Mouse (Mus musculus) left cerebral cortex, adult 2 months (tissue): ENCODE data around the gene Mamdc2. TPM values are rescaled to one million over a fixed set of nuclear protein-coding genes. Genes with fewer than 3 reads are reported as not detected.

ENCODE experiments used
- DNase-seq, 2 experiments: peaks; one replicate each; pipeline ENCODE4 v3.0.0; 2021 to 2022; ENCODE audit warnings: low spot score in 2 of 2, mixed read lengths in 1 of 2; ENCODE audit errors: extremely low spot score in 1 of 2
- H3K27ac ChIP-seq: fragments of 200-600 bp; 2 replicates; pipeline ENCODE4 v1.8.1; 2022
- H3K4me3 ChIP-seq: fragments of 200-600 bp; 2 replicates; pipeline ENCODE4 v1.8.1; 2022
- CTCF ChIP-seq: fragments of 200-600 bp; IDR thresholded peaks from 2 replicates; pipeline ENCODE4 v1.8.1; 2022; ENCODE audit warnings: antibody characterized with exemption, mild to moderate bottlenecking, moderate library complexity
- intact Hi-C: fragments of 180-260 bp; cut with DNase I; formaldehyde crosslinking; loops from one replicate; pipeline ENCODE4 v1.15.1; 2025
- total RNA-seq, 2 experiments: library from RNA; stranded (reverse); gene quantifications; 2 replicates each; pipeline ENCODE4 v1.2.3; 2021

Gene Mamdc2
- total RNA-seq, 2 experiments from 2014 or later, result 1.2 to 1.4 TPM

GRCm38 (mm10) chr19:23410328-23410727, 37.9 kb downstream of the Mamdc2 start:
- no peak for TF ChIP-seq CTCF
- DNase-seq, result no peak
- intact Hi-C loops, result no loop called here
- no peak overlapping the region for H3K4me3 ChIP-seq
- H3K27ac ChIP-seq, result no peak overlapping the region

GRCm38 (mm10) chr19:23401469-23402135, 46.6 kb downstream of the Mamdc2 start:
- intact Hi-C loops, result no loop called here
- Histone ChIP-seq H3K4me3 (no peak overlapping the region), H3K27ac (no peak overlapping the region)
- DNase-seq, result no peak
- TF ChIP-seq CTCF, result no peak

GRCm38 (mm10) chr19:23400485-23400884, 47.8 kb downstream of the Mamdc2 start:
- no peak for TF ChIP-seq CTCF
- Histone ChIP-seq H3K4me3 (no peak overlapping the region), H3K27ac (no peak overlapping the region)
- intact Hi-C loops, result no loop called here
- no peak for DNase-seq

GRCm38 (mm10) chr19:23395956-23396355, 52.3 kb downstream of the Mamdc2 start:
- DNase-seq, result no peak
- Histone ChIP-seq H3K27ac (no peak overlapping the region), H3K4me3 (no peak overlapping the region)
- no peak for TF ChIP-seq CTCF
- intact Hi-C loops, result no loop called here

GRCm38 (mm10) chr19:23394597-23394996, 53.6 kb downstream of the Mamdc2 start:
- no peak overlapping the region for H3K4me3 ChIP-seq
- DNase-seq, result no peak
- no peak overlapping the region for H3K27ac ChIP-seq
- intact Hi-C loops, result no loop called here
- no peak for TF ChIP-seq CTCF

GRCm38 (mm10) chr19:23388862-23389272, 59.4 kb downstream of the Mamdc2 start:
- no peak for DNase-seq
- no peak for TF ChIP-seq CTCF
- H3K27ac ChIP-seq, result no peak overlapping the region

GRCm38 (mm10) chr19:23388083-23388861, 60.0 kb downstream of the Mamdc2 start:
- intact Hi-C loops, result no loop called here
- TF ChIP-seq CTCF, result no peak
- DNase-seq, result no peak
- Histone ChIP-seq H3K4me3 (no peak overlapping the region), H3K27ac (no peak overlapping the region)

More at GRCm38 (mm10) chr19:23388862-23389272, 59.4 kb downstream of the Mamdc2 start:
- no peak overlapping the region for H3K4me3 ChIP-seq
- intact Hi-C loops, result no loop called here

GRCm38 (mm10) chr19:23382396-23382795, 65.8 kb downstream of the Mamdc2 start:
- no peak for TF ChIP-seq CTCF
- no peak overlapping the region for H3K27ac ChIP-seq
- intact Hi-C loops, result no loop called here
- H3K4me3 ChIP-seq, result no peak overlapping the region
- no peak for DNase-seq

- Histone ChIP-seq H3K4me3 (no peak overlapping the region), H3K27ac (no peak overlapping the region)
- intact Hi-C loops, result no loop called here
- no peak for TF ChIP-seq CTCF
- DNase-seq, result no peak
Observed at GRCm38 (mm10) chr19:23380968-23381367, 67.3 kb downstream of the Mamdc2 start.

- no peak overlapping the region for H3K27ac ChIP-seq
- H3K4me3 ChIP-seq, result no peak overlapping the region
- intact Hi-C loops, result loop anchor here (10.0 kb wide), 1 partner anchor 375 kb away; the partner anchor contains the start of gene Apba1
- TF ChIP-seq CTCF, result no peak
- DNase-seq, result no peak
Observed at GRCm38 (mm10) chr19:23379752-23380504, 68.3 kb downstream of the Mamdc2 start.

- DNase-seq, result no peak
- intact Hi-C loops, result loop anchor here (10.0 kb wide), 1 partner anchor 378 kb away; the partner anchor contains the start of gene Apba1
- no peak overlapping the region for H3K27ac ChIP-seq
- no peak for TF ChIP-seq CTCF
- H3K4me3 ChIP-seq, result no peak overlapping the region
Observed at GRCm38 (mm10) chr19:23376536-23377201, 71.6 kb downstream of the Mamdc2 start.
